ENCODE assay signal across 8 mouse cellular contexts in the genomic region with DNA sequence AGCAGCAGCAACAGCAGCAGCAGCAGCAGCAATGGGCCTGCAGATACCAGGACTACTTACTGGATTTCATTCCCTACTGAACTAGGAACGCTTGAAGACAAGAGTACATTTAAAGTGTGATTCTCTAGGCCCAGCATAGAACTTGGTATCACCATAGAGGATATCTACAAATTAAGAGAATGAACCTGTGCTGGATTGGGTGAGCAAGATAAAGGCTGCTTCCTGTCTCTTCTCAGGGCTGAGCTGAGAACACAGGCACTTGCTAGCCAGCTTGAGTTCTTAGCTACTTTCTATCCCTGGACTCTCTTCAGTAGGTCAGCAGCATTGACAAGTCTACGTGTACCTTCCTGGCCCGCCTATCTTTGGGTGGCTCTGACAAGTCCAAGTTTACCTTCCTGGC. TPM values are rescaled to one million over a fixed set of nuclear protein-coding genes. Genes with fewer than 3 reads are reported as not detected.
DNase-seq lines count a peak whose midpoint lies in the region; ATAC-seq and TF ChIP-seq lines count a peak whose summit lies in the region.

No protein-coding gene starts in this region.

- H3K27ac ChIP-seq in heart, embryonic 14.5 days (replicated peaks in 1 of 2; ENCODE audit: control insufficient read depth in 1 of 2, insufficient read depth in 1 of 2, low read depth in 2 of 2, low read length in 2 of 2), result no peak overlapping the region
- H3K27ac ChIP-seq in CH12.LX (ENCODE audit: insufficient read depth, low read depth), result no peak overlapping the region
- H3K27ac ChIP-seq in forebrain, embryonic 16.5 days (ENCODE audit: low read length), result no peak overlapping the region
- H3K27ac ChIP-seq in liver, embryonic 16.5 days (ENCODE audit: low read length), result no peak overlapping the region

- no peak for TF ChIP-seq RAD21 in CH12.LX (IDR thresholded peaks at IDR 0.05; ENCODE audit: low read depth, low read length)

- no peaks in the 10 kb centered on the region for H3K79me2 ChIP-seq in CH12.LX (replicated peaks; ENCODE audit: control insufficient read depth, extremely low read depth, insufficient read depth, poor library complexity, severe bottlenecking)

- DNase-seq in heart, postnatal 36 days, result no peak
- DNase-seq in CH12.LX (ENCODE audit: extremely low read depth), result no peak
- DNase-seq in embryo, embryonic 10.5 days (ENCODE audit: low spot score), result no peak
- no peak for DNase-seq in retina, embryonic 14.5 days (ENCODE audit: low spot score)
- DNase-seq in embryo, embryonic 10 days (ENCODE audit: low spot score), result no peak

- no peaks in the 10 kb centered on the region for H3K36me3 ChIP-seq in heart, embryonic 14.5 days (ENCODE audit: control insufficient read depth, insufficient read depth, low read length)
- peaks cover 0 to 17% of the 10 kb centered on the region in 2 experiments for H3K36me3 ChIP-seq in CH12.LX (replicated peaks in 1 of 2; ENCODE audit: control insufficient read depth in 1 of 2, insufficient read depth in 1 of 2, low read length in 1 of 2)
- H3K36me3 ChIP-seq in forebrain, embryonic 16.5 days (ENCODE audit: control insufficient read depth, insufficient read depth), result no peaks in the 10 kb centered on the region
- H3K36me3 ChIP-seq in liver, embryonic 16.5 days (ENCODE audit: control insufficient read depth, insufficient read depth), result no peaks in the 10 kb centered on the region

- no peak for TF ChIP-seq POLR2A in CH12.LX (IDR thresholded peaks at IDR 0.05; ENCODE audit: low read depth, low read length)

- H3K4me2 ChIP-seq in heart, embryonic 14.5 days (ENCODE audit: low read length), result peak overlapping the region; percentile 99; the same call in 1 of the 2 replicates
- peak overlapping the region; percentile 83 for H3K4me2 ChIP-seq in CH12.LX (ENCODE audit: insufficient read depth, low read depth, poor library complexity, severe bottlenecking)
- peak overlapping the region; percentile 98 for H3K4me2 ChIP-seq in forebrain, embryonic 16.5 days (ENCODE audit: low read length)
- H3K4me2 ChIP-seq in liver, embryonic 16.5 days (ENCODE audit: low read depth, low read length), result peak overlapping the region; percentile 91

- H3K27me3 ChIP-seq in heart, embryonic 14.5 days (ENCODE audit: control insufficient read depth, insufficient read depth, low read length), result peaks cover 4% of the 10 kb centered on the region; the same call in 1 of the 2 replicates
- H3K27me3 ChIP-seq in CH12.LX (replicated peaks), result peaks cover 7% of the 10 kb centered on the region
- H3K27me3 ChIP-seq in forebrain, embryonic 16.5 days (replicated peaks; ENCODE audit: control insufficient read depth, insufficient read depth, low read length), result no peaks in the 10 kb centered on the region
- no peaks in the 10 kb centered on the region for H3K27me3 ChIP-seq in liver, embryonic 16.5 days (ENCODE audit: control insufficient read depth, insufficient read depth, low read depth, low read length)

- no peak for ATAC-seq in heart, embryonic 14.5 days (ENCODE audit: insufficient number of reproducible peaks, insufficient read depth, low FRiP score, low read depth)
- ATAC-seq in forebrain, embryonic 16.5 days, result no peak
- no peak for ATAC-seq in liver, embryonic 16.5 days (ENCODE audit: low read depth)

- no peak for TF ChIP-seq EP300 in CH12.LX (IDR thresholded peaks at IDR 0.05; ENCODE audit: low read length)

- intact Hi-C loops in heart, postnatal 36 days (cut with DNase I), result no loop called here

- dilution Hi-C loops in CH12.LX (cut with MboI; ENCODE audit: extremely low pct_ligation_motif_present, extremely low pct_unique_long_range_greater_than_20kb, low sequenced_read_pairs), result no loop called here

- 76% methylated on average over 3 of the region's 3 CpGs for WGBS in heart, embryonic 14.5 days
- WGBS in forebrain, embryonic 16.5 days, result 92% methylated on average over 3 of the region's 3 CpGs
- 39% methylated on average over 3 of the region's 3 CpGs for WGBS in liver, embryonic 16.5 days (ENCODE audit: insufficient replicate concordance)

- no peak for TF ChIP-seq CTCF in CH12.LX (conservative IDR thresholded peaks at IDR 0.05 in 1 of 2, IDR thresholded peaks at IDR 0.05 in 1 of 2; ENCODE audit: low read depth in 2 of 2, low read length in 2 of 2)

- no peak overlapping the region for H3K4me3 ChIP-seq in heart, embryonic 14.5 days (ENCODE audit: control insufficient read depth in 1 of 2, insufficient read depth in 1 of 2, low read depth in 1 of 2, low read length in 2 of 2)
- H3K4me3 ChIP-seq in CH12.LX (replicated peaks in 1 of 3; ENCODE audit: low read depth in 2 of 3, low read length in 2 of 3, poor library complexity in 1 of 3), result peak overlapping the region in 1 of 3 experiments; percentile 87
- no peak overlapping the region for H3K4me3 ChIP-seq in forebrain, embryonic 16.5 days (replicated peaks; ENCODE audit: low read length)
- H3K4me3 ChIP-seq in liver, embryonic 16.5 days (ENCODE audit: low read depth, low read length), result no peak overlapping the region

- H3K9ac ChIP-seq in heart, embryonic 14.5 days (ENCODE audit: low read length), result no peak overlapping the region
- peak overlapping the region; percentile 83; the same call in 1 of the 2 replicates for H3K9ac ChIP-seq in CH12.LX (ENCODE audit: insufficient read depth, low read depth)
- H3K9ac ChIP-seq in forebrain, embryonic 16.5 days (replicated peaks; ENCODE audit: low read depth, low read length), result no peak overlapping the region
- no peak overlapping the region for H3K9ac ChIP-seq in liver, embryonic 16.5 days (ENCODE audit: low read depth, low read length)

- H3K4me1 ChIP-seq in heart, embryonic 14.5 days (ENCODE audit: control insufficient read depth in 2 of 2, insufficient read depth in 2 of 2, low read length in 2 of 2), result peaks cover 0 to 20% of the 10 kb centered on the region in 2 experiments
- peaks cover 9 to 22% of the 10 kb centered on the region in 2 experiments; a peak in 3 of 4 replicates for H3K4me1 ChIP-seq in CH12.LX (ENCODE audit: control insufficient read depth in 1 of 2, insufficient read depth in 2 of 2)
- peaks cover 21% of the 10 kb centered on the region for H3K4me1 ChIP-seq in forebrain, embryonic 16.5 days (replicated peaks; ENCODE audit: control insufficient read depth, insufficient read depth, low read length)
- H3K4me1 ChIP-seq in liver, embryonic 16.5 days (ENCODE audit: control insufficient read depth, low read depth, low read length), result peaks cover 11% of the 10 kb centered on the region

- in situ Hi-C loops in CH12.LX (cut with MboI; ENCODE audit: low pct_ligation_motif_present, low pct_unique_long_range_greater_than_20kb, low sequenced_read_pairs), result no loop called here

- H3K9me3 ChIP-seq in heart, embryonic 14.5 days (ENCODE audit: control insufficient read depth, low read length), result no peaks in the 10 kb centered on the region
- H3K9me3 ChIP-seq in CH12.LX (replicated peaks; ENCODE audit: low read length), result no peaks in the 10 kb centered on the region
- no peaks in the 10 kb centered on the region for H3K9me3 ChIP-seq in forebrain, embryonic 16.5 days (ENCODE audit: control insufficient read depth, low read length)
- H3K9me3 ChIP-seq in liver, embryonic 16.5 days (replicated peaks; ENCODE audit: control insufficient read depth, low read length), result no peaks in the 10 kb centered on the region

TF ChIP-seq in CH12.LX, 34 proteins besides CTCF, POLR2A, EP300 and RAD21:
- TF ChIP-seq MEF2A (IDR thresholded peaks at IDR 0.05; ENCODE audit: borderline replicate concordance, low read depth, low read length) (no peak), JUN (IDR thresholded peaks at IDR 0.05; ENCODE audit: insufficient read depth, low read depth, low read length) (no peak), ZNF384 (IDR thresholded peaks at IDR 0.05; ENCODE audit: low read depth, low read length) (no peak), MAZ (IDR thresholded peaks at IDR 0.05; ENCODE audit: low read depth, low read length) (no peak), SMC3 (IDR thresholded peaks at IDR 0.05; ENCODE audit: low read depth, low read length) (no peak), CHD2 (IDR thresholded peaks at IDR 0.05; ENCODE audit: low read length) (no peak), GABPA (IDR thresholded peaks at IDR 0.05; ENCODE audit: insufficient replicate concordance, low read depth, low read length) (no peak), ZMIZ1 (IDR thresholded peaks at IDR 0.05; ENCODE audit: low read depth, low read length) (no peak)
TF ChIP-seq in CH12.LX: peak in this region for 0.

RNA-seq across cellular contexts. Expression of a gene that starts 2.0 kb away (rescaled TPM):
- 0.53 and 1.00 TPM in 2 replicates for polyA plus RNA-seq in heart, embryonic 14.5 days (2014; fragmentation: Nextera tagmentation; extraction: Ambion mirVana)
- total RNA-seq in heart, postnatal 36 days (2021), result 1 to 10 TPM; 1.1 to 2.5 TPM
- 0.04 and 0.21 TPM in 2 replicates for total RNA-seq in CH12.LX (2012; rRNA removed)
- total RNA-seq in CH12.LX (2014; rRNA removed), result 0.11 TPM in 1 of 2 replicates, not detected in the other
- polyA plus RNA-seq in CH12.LX (2012; ENCODE audit: insufficient read length, low read depth), result 0.31 TPM in 1 of 2 replicates, not detected in the other
- polyA plus RNA-seq in forebrain, embryonic 16.5 days (2015; fragmentation: Nextera tagmentation; extraction: Ambion mirVana), result 2.5 and 3.2 TPM in 2 replicates
- polyA plus RNA-seq in liver, embryonic 16.5 days (2015; fragmentation: Nextera tagmentation; extraction: Ambion mirVana), result 0.79 and 0.84 TPM in 2 replicates
